8 mouse cellular contexts compared by ENCODE assay signal in the genomic region with DNA sequence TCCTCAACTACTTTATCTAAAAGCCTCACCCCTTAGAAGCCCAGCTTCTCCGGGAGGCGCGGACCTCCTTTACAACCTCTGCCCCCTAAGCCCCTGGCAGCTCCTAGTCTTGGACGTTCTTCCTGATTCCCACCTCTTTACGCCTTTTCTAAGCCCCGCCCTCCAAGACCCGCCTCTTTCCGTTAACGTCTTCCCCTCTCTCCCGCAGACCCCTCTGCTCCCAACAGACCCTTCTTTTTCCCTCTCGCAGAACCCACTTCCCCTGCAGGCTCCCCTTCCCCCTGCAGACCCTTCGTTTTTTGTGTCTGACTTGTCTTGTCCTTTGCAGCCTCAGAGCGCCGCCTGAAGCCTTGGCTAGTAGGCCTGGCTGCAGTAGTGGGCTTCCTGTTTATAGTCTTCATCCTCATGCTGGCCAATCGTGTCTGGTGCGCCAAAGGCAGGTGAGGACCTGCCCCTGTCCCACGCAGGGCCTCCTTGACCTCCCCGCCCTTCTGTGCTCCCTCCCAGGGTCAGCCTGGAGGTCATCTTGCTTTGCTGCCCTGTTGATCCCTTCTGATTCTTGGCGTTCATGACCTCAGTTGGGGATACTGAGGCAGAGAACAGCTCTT. TPM values are rescaled to one million over a fixed set of nuclear protein-coding genes. Genes with fewer than 3 reads are reported as not detected.
DNase-seq lines count a peak whose midpoint lies in the region; ATAC-seq lines count a peak whose summit lies in the region.

No protein-coding gene starts in this region.

- peak; percentile 73 for DNase-seq in thymus, postnatal 4 days
- no peak for DNase-seq in ovary, postnatal 10 days (ENCODE audit: low spot score)
- DNase-seq in cerebellum, adult 9-10 months: no peak

- no peaks in the 10 kb centered on the region; the same call in none of the 2 replicates for H3K27me3 ChIP-seq in erythroblast, embryonic 14.5 days (ENCODE audit: control insufficient read depth)
- no peaks in the 10 kb centered on the region for H3K27me3 ChIP-seq in forebrain, embryonic 16.5 days (replicated peaks; ENCODE audit: control insufficient read depth, insufficient read depth, low read length)
- no peaks in the 10 kb centered on the region for H3K27me3 ChIP-seq in kidney, embryonic 15.5 days
- peaks cover 5% of the 10 kb centered on the region for H3K27me3 ChIP-seq in megakaryocyte, embryonic 14.5 days (replicated peaks)

- peaks cover 35% of the 10 kb centered on the region for H3K4me1 ChIP-seq in erythroblast, embryonic 14.5 days (ENCODE audit: control insufficient read depth)
- H3K4me1 ChIP-seq in forebrain, embryonic 16.5 days (replicated peaks; ENCODE audit: control insufficient read depth, insufficient read depth, low read length): peaks cover 10% of the 10 kb centered on the region; the same call in 1 of the 2 replicates
- H3K4me1 ChIP-seq in kidney, embryonic 15.5 days: peaks cover 48% of the 10 kb centered on the region
- peaks cover 56% of the 10 kb centered on the region for H3K4me1 ChIP-seq in megakaryocyte, embryonic 14.5 days

- peak overlapping the region; percentile 44 for H3K4me2 ChIP-seq in forebrain, embryonic 16.5 days (ENCODE audit: low read length)
- H3K4me2 ChIP-seq in kidney, embryonic 15.5 days: peak overlapping the region; percentile 66

- H3K27ac ChIP-seq in forebrain, embryonic 16.5 days (ENCODE audit: low read length): no peak overlapping the region
- peak overlapping the region; percentile 76 for H3K27ac ChIP-seq in kidney, embryonic 15.5 days

- ATAC-seq in erythroblast, adult 5-6 weeks (replicated peaks; ENCODE audit: low FRiP score, poor library complexity, severe bottlenecking): no peak
- ATAC-seq in forebrain, embryonic 16.5 days: no peak
- no peak for ATAC-seq in kidney, embryonic 15.5 days (replicated peaks; ENCODE audit: low FRiP score)

- WGBS in forebrain, embryonic 16.5 days: 7% methylated on average over 19 of the region's 19 CpGs
- WGBS in kidney, embryonic 15.5 days: 5% methylated on average over 19 of the region's 19 CpGs

- H3K36me3 ChIP-seq in erythroblast, embryonic 14.5 days (ENCODE audit: control insufficient read depth): peaks cover 23% of the 10 kb centered on the region
- H3K36me3 ChIP-seq in forebrain, embryonic 16.5 days (ENCODE audit: control insufficient read depth, insufficient read depth): peaks cover under 1% of the 10 kb centered on the region; the same call in 1 of the 2 replicates
- peaks cover 19% of the 10 kb centered on the region for H3K36me3 ChIP-seq in kidney, embryonic 15.5 days
- H3K36me3 ChIP-seq in megakaryocyte, embryonic 14.5 days (replicated peaks; ENCODE audit: low read length): peaks cover 51% of the 10 kb centered on the region

- H3K9me3 ChIP-seq in erythroblast, embryonic 14.5 days (ENCODE audit: control insufficient read depth, low read length): no peaks in the 10 kb centered on the region
- no peaks in the 10 kb centered on the region for H3K9me3 ChIP-seq in forebrain, embryonic 16.5 days (ENCODE audit: control insufficient read depth, low read length)
- no peaks in the 10 kb centered on the region for H3K9me3 ChIP-seq in kidney, embryonic 15.5 days (replicated peaks)
- no peaks in the 10 kb centered on the region for H3K9me3 ChIP-seq in megakaryocyte, embryonic 14.5 days

- H3K9ac ChIP-seq in forebrain, embryonic 16.5 days (replicated peaks; ENCODE audit: low read depth, low read length): no peak overlapping the region; the same call in 1 of the 2 replicates
- peak overlapping the region; percentile 40 for H3K9ac ChIP-seq in kidney, embryonic 15.5 days

- H3K4me3 ChIP-seq in erythroblast, embryonic 14.5 days (replicated peaks): peak overlapping the region; percentile 25
- H3K4me3 ChIP-seq in forebrain, embryonic 16.5 days (replicated peaks; ENCODE audit: low read length): peak overlapping the region; percentile 1; the same call in 1 of the 2 replicates
- H3K4me3 ChIP-seq in kidney, embryonic 15.5 days (replicated peaks): peak overlapping the region; percentile 36
- H3K4me3 ChIP-seq in megakaryocyte, embryonic 14.5 days (replicated peaks): peak overlapping the region; percentile 87

RNA-seq across cellular contexts. Expression of a gene that starts 0.7 kb away (rescaled TPM):
- polyA plus RNA-seq in erythroblast, embryonic 14.5 days (2012): 0.09 TPM in 1 of 2 replicates, not detected in the other
- total RNA-seq in erythroblast, adult 5-6 weeks (2015; ENCODE audit: low replicate concordance): 5.4 TPM in 1 of 2 replicates, not detected in the other
- 1.8 and 3.8 TPM in 2 replicates for total RNA-seq in erythroblast, adult 5-6 weeks (2017; ENCODE audit: low replicate concordance)
- polyA plus RNA-seq in forebrain, embryonic 16.5 days (2015; fragmentation: Nextera tagmentation; extraction: Ambion mirVana): 1.2 and 1.8 TPM in 2 replicates
- 26.0 and 29.4 TPM in 2 replicates for polyA plus RNA-seq in kidney, embryonic 15.5 days (2015; fragmentation: Nextera tagmentation; extraction: Ambion mirVana)
- polyA plus RNA-seq in megakaryocyte, embryonic 14.5 days (2012; ENCODE audit: insufficient read depth, low replicate concordance): 4.4 TPM in 1 of 2 replicates, not detected in the other

RNA-seq across cellular contexts. Expression of a gene that starts 4.8 kb away (rescaled TPM):
- polyA plus RNA-seq in erythroblast, embryonic 14.5 days (2012): 0.26 and 0.80 TPM in 2 replicates
- not detected in 2 replicates for total RNA-seq in erythroblast, adult 5-6 weeks (2015; ENCODE audit: low replicate concordance)
- 5.6 TPM in 1 of 2 replicates, not detected in the other for total RNA-seq in erythroblast, adult 5-6 weeks (2017; ENCODE audit: low replicate concordance)
- 1.0 and 2.2 TPM in 2 replicates for polyA plus RNA-seq in forebrain, embryonic 16.5 days (2015; fragmentation: Nextera tagmentation; extraction: Ambion mirVana)
- 1.6 and 2.1 TPM in 2 replicates for polyA plus RNA-seq in kidney, embryonic 15.5 days (2015; fragmentation: Nextera tagmentation; extraction: Ambion mirVana)
- polyA plus RNA-seq in megakaryocyte, embryonic 14.5 days (2012; ENCODE audit: insufficient read depth, low replicate concordance): 8.4 TPM in 1 of 2 replicates, not detected in the other

RNA-seq across cellular contexts. Expression of a gene that starts 9.3 kb away (rescaled TPM):
- 0.08 and 0.20 TPM in 2 replicates for polyA plus RNA-seq in erythroblast, embryonic 14.5 days (2012)
- 2.5 and 3.7 TPM in 2 replicates for total RNA-seq in erythroblast, adult 5-6 weeks (2015; ENCODE audit: low replicate concordance)
- 1.3 TPM in 1 of 2 replicates, not detected in the other for total RNA-seq in erythroblast, adult 5-6 weeks (2017; ENCODE audit: low replicate concordance)
- 6.2 and 8.8 TPM in 2 replicates for polyA plus RNA-seq in forebrain, embryonic 16.5 days (2015; fragmentation: Nextera tagmentation; extraction: Ambion mirVana)
- 2.5 and 4.1 TPM in 2 replicates for polyA plus RNA-seq in kidney, embryonic 15.5 days (2015; fragmentation: Nextera tagmentation; extraction: Ambion mirVana)
- polyA plus RNA-seq in megakaryocyte, embryonic 14.5 days (2012; ENCODE audit: insufficient read depth, low replicate concordance): 0.89 TPM in 1 of 2 replicates, not detected in the other

RNA-seq across cellular contexts. Expression of a gene that starts 9.3 kb away (rescaled TPM):
- 29.2 and 34.1 TPM in 2 replicates for polyA plus RNA-seq in erythroblast, embryonic 14.5 days (2012)
- 10.4 and 11.7 TPM in 2 replicates for total RNA-seq in erythroblast, adult 5-6 weeks (2015; ENCODE audit: low replicate concordance)
- total RNA-seq in erythroblast, adult 5-6 weeks (2017; ENCODE audit: low replicate concordance): 32.5 and 33.7 TPM in 2 replicates
- 86.0 and 91.0 TPM in 2 replicates for polyA plus RNA-seq in forebrain, embryonic 16.5 days (2015; fragmentation: Nextera tagmentation; extraction: Ambion mirVana)
- 79.7 and 82.2 TPM in 2 replicates for polyA plus RNA-seq in kidney, embryonic 15.5 days (2015; fragmentation: Nextera tagmentation; extraction: Ambion mirVana)
- polyA plus RNA-seq in megakaryocyte, embryonic 14.5 days (2012; ENCODE audit: insufficient read depth, low replicate concordance): 80.4 and 114 TPM in 2 replicates

RNA-seq across cellular contexts. Expression of a gene that starts 15.2 kb away (rescaled TPM):
- 62.5 and 67.4 TPM in 2 replicates for polyA plus RNA-seq in erythroblast, embryonic 14.5 days (2012)
- total RNA-seq in erythroblast, adult 5-6 weeks (2015; ENCODE audit: low replicate concordance): 286 and 325 TPM in 2 replicates
- 463 and 486 TPM in 2 replicates for total RNA-seq in erythroblast, adult 5-6 weeks (2017; ENCODE audit: low replicate concordance)
- polyA plus RNA-seq in forebrain, embryonic 16.5 days (2015; fragmentation: Nextera tagmentation; extraction: Ambion mirVana): 121 and 133 TPM in 2 replicates
- 105 and 114 TPM in 2 replicates for polyA plus RNA-seq in kidney, embryonic 15.5 days (2015; fragmentation: Nextera tagmentation; extraction: Ambion mirVana)
- polyA plus RNA-seq in megakaryocyte, embryonic 14.5 days (2012; ENCODE audit: insufficient read depth, low replicate concordance): 71.2 and 72.9 TPM in 2 replicates

Comparison
In these comparisons a context has a peak if more than half of its experiments do, and no peak if none do; other contexts are left out.
1. H3K4me3 ChIP-seq: peak in every context shown above with its lines; median percentile 87 in megakaryocyte, embryonic 14.5 days; 36 in kidney, embryonic 15.5 days; 25 in erythroblast, embryonic 14.5 days; 1 in forebrain, embryonic 16.5 days.